Mouse (Mus musculus) spleen, adult 2 months (tissue): ENCODE results near the gene H2-Q6. TPM values are rescaled to one million over a fixed set of nuclear protein-coding genes. Genes with fewer than 3 reads are reported as not detected.
A peak's percentile ranks its signal among the peaks of the same experiment; 100 is the strongest.
"Not testable (repeated sequence)": the region's sequence is repeated elsewhere in the genome, so short reads cannot be mapped to it uniquely, and the experiment has no call there.

Experiments used
- DNase-seq, 2 experiments: peaks; one replicate each; pipeline versions ENCODE4 v3.0.0 to v3.0.0-alpha.2; 2012 to 2021; ENCODE audit warnings: low spot score in 2 of 2, low read depth in 1 of 2
- H3K27ac ChIP-seq: fragments of 200-500 bp; 2 replicates; pipeline ENCODE4 v1.5.1; 2012; ENCODE audit warnings: low read length, inconsistent platforms; ENCODE audit not compliant: insufficient read depth
- H3K27me3 ChIP-seq: fragments of 200-500 bp; 2 replicates; pipeline ENCODE4 v1.6.1; 2012; ENCODE audit warnings: mild to moderate bottlenecking, moderate library complexity, low read length, inconsistent platforms; ENCODE audit not compliant: control insufficient read depth, insufficient read depth
- H3K36me3 ChIP-seq: fragments of 200-500 bp; 2 replicates; pipeline ENCODE4 v1.6.1; 2012; ENCODE audit warnings: mild to moderate bottlenecking, low read length, inconsistent platforms; ENCODE audit not compliant: control insufficient read depth, insufficient read depth
- H3K4me1 ChIP-seq: fragments of 200-500 bp; 2 replicates; pipeline ENCODE4 v1.6.1; 2011; ENCODE audit warnings: inconsistent platforms; ENCODE audit not compliant: control insufficient read depth, insufficient read depth, insufficient read length
- H3K4me3 ChIP-seq: fragments of 200-500 bp; 2 replicates; pipeline ENCODE4 v1.5.1; 2011; ENCODE audit warnings: mild to moderate bottlenecking, inconsistent platforms; ENCODE audit not compliant: insufficient read depth, insufficient read length; ENCODE audit errors: extremely low read depth
- CTCF ChIP-seq: fragments of 200-500 bp; IDR thresholded peaks from 2 replicates; pipeline ENCODE4 v1.5.1; 2011; ENCODE audit warnings: mild to moderate bottlenecking, inconsistent platforms; ENCODE audit not compliant: insufficient read depth, insufficient read length, insufficient replicate concordance; ENCODE audit errors: extremely low read depth
- POLR2A ChIP-seq: fragments of 200-500 bp; IDR thresholded peaks from 2 replicates; pipeline ENCODE4 v1.6.1; 2011; ENCODE audit warnings: low read depth, low read length, inconsistent platforms
- WGBS: fragments of 180-500 bp; shearing (Covaris S2); methylation state at CpG from one replicate; pipeline ENCODE4 v1.1.7; 2018; 5-methylcytosine and 5-hydroxymethylcytosine counted together
- polyA plus RNA-seq: library from polyadenylated mRNA; depleted of rRNA; stranded (reverse); fragments of >200 nt; gene quantifications from 2 replicates; pipeline ENCODE4 v1.2.3, GENCODE M21; 2012; rRNA removed

The H2-Q6 gene
- polyA plus RNA-seq, 1 experiment = 239 TPM

- H3K36me3 ChIP-seq, DNase-seq, H3K27ac ChIP-seq, H3K4me3 ChIP-seq, H3K4me1 ChIP-seq, H3K27me3 ChIP-seq: not testable (repeated sequence)
- WGBS = 3% methylated on average over 3 of the region's 9 CpGs
These were observed 36.1 kb downstream of the H2-Q6 start for GRCm38 (mm10) chr17:35460513-35461341.

- H3K4me3 ChIP-seq, H3K27ac ChIP-seq, H3K36me3 ChIP-seq, H3K4me1 ChIP-seq: not testable (repeated sequence)
- peaks cover 11% of the 10 kb centered on the region for H3K27me3 ChIP-seq
- 6% methylated on average over 8 of the region's 8 CpGs for WGBS
- peak; percentile 56; the same call in 1 of the 2 replicates for TF ChIP-seq CTCF
- peak in 1 of 2 experiments; percentile 25 for DNase-seq
These were observed 41.0 kb downstream of the H2-Q6 start for GRCm38 (mm10) chr17:35465651-35466050.

DNA sequence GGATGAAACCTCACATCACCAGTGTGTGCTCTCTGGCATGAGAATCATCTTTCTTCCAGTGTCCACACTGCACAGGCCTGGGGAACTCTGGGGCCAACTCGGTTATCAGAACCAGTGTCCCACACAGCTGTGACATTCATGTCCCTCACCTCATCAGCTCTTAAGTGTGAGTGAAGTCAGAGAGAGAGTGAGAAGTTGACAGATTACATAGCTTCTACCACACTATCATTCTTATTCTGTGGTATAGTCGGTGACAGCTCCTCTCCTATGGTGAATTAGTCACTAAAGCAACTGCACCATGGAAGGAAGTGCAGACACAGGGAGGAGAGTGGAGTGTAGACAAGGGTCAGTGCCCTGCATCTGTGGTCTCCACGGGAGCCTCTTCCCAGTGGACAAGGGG is 44.3 kb downstream of the H2-Q6 start:
- WGBS = 39% methylated on average over 3 of the region's 3 CpGs

DNA sequence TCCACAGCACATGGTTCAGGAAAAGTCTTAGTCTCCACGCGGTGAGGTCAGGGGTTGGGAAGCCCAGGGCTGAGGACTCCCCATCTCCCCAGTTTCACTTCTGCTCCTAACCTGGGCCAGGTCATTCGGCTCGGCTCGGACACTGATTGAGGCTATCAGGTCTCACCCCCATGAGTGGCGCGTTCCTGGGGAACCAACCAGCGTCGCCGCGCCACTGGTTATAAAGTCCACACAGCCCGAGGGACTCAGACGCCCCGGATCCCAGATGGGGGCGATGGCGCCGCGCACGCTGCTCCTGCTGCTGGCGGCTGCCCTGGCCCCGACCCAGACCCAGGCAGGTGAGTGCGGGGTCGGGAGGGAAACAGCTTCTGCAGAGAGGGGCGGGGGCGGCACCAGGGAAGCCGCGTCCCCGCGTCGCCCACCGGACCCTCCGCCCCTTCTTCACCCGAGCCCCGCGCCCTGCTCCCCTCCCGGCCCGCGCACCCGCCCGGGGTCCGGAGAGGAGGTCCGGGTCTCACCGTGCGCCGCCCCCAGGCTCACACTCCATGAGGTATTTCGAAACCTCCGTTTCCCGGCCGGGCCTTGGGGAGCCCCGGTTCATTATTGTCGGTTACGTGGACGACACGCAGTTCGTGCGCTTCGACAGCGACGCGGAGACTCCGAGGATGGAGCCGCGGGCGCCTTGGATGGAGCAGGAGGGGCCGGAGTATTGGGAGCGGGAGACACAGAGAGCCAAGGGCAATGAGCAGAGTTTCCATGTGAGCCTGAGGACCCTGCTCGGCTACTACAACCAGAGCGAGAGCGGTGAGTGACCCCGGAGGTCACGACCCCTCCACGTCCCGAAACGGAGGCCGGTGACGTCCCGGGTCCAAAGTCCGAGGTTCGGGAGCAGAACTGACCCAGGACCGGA is 45.4 kb downstream of the H2-Q6 start, which contains the start of gene H2-Q10:
TSS of gene H2-Q10 (plus strand) at position 248 of the 910 bp plus-strand sequence.
- no peaks in the 10 kb centered on the region for H3K36me3 ChIP-seq
- H3K27me3 ChIP-seq = peaks cover 13% of the 10 kb centered on the region
- peaks cover 6% of the 10 kb centered on the region; the same call in 1 of the 2 replicates for H3K4me1 ChIP-seq
- TF ChIP-seq CTCF (no peak), POLR2A (no peak)
- WGBS = 8% methylated on average over 80 of the region's 80 CpGs
- H3K27ac ChIP-seq = no peak within 1 kb of the TSS
- H3K4me3 ChIP-seq = peak within 1 kb of the TSS; percentile 35; the same call in 1 of the 2 replicates
- no peak for DNase-seq

More for the DNA sequence above, 44.3 kb downstream of the H2-Q6 start:
- not testable (repeated sequence) for H3K4me1 ChIP-seq, H3K27ac ChIP-seq, H3K36me3 ChIP-seq, H3K4me3 ChIP-seq, DNase-seq
- peaks cover 13% of the 10 kb centered on the region for H3K27me3 ChIP-seq

Other genes starting within 250 kb of the H2-Q6 start
- gene Aif1, start 248.8 kb upstream of the H2-Q6 start, polyA plus RNA-seq = 8.3 and 10.2 TPM in 2 replicates
- gene Lst1, start 236.4 kb upstream of the H2-Q6 start, polyA plus RNA-seq = 109 and 112 TPM in 2 replicates
- 531 and 756 TPM in 2 replicates for gene Ltb, start 230.4 kb upstream of the H2-Q6 start, polyA plus RNA-seq
- gene Tnf, start 222.8 kb upstream of the H2-Q6 start, polyA plus RNA-seq = 7.5 and 13.2 TPM in 2 replicates
- gene Lta, start 219.5 kb upstream of the H2-Q6 start, polyA plus RNA-seq = 24.8 and 26.8 TPM in 2 replicates
- gene Gm16181, start 204.0 kb upstream of the H2-Q6 start, polyA plus RNA-seq = 0.34 TPM in 1 of 2 replicates, not detected in the other
- 5.0 TPM in 2 replicates for gene Atp6v1g2, start 191.2 kb upstream of the H2-Q6 start, polyA plus RNA-seq
- 16.9 and 29.1 TPM in 2 replicates for gene Nfkbil1, start 189.1 kb upstream of the H2-Q6 start, polyA plus RNA-seq
- gene Ddx39b, start 183.1 kb upstream of the H2-Q6 start, polyA plus RNA-seq = 284 and 323 TPM in 2 replicates
- gene H2-D1, start 162.1 kb upstream of the H2-Q6 start, polyA plus RNA-seq = 1,148 and 1,488 TPM in 2 replicates
- gene H2-Q1, start 104.4 kb upstream of the H2-Q6 start, polyA plus RNA-seq = not detected in 2 replicates
- 0.48 and 0.58 TPM in 2 replicates for gene H2-Q2, start 82.6 kb upstream of the H2-Q6 start, polyA plus RNA-seq
- 249 and 304 TPM in 2 replicates for gene H2-Q4, start 45.2 kb upstream of the H2-Q6 start, polyA plus RNA-seq
- 667 and 745 TPM in 2 replicates for gene H2-Q7, start 14.3 kb downstream of the H2-Q6 start, polyA plus RNA-seq
- gene H2-Q10, start 45.2 kb downstream of the H2-Q6 start, polyA plus RNA-seq = 7.7 and 11.0 TPM in 2 replicates
- not detected in 2 replicates for gene Pou5f1, start 81.2 kb downstream of the H2-Q6 start, polyA plus RNA-seq
- gene Tcf19, start 92.0 kb downstream of the H2-Q6 start, polyA plus RNA-seq = 9.6 and 13.5 TPM in 2 replicates
- 4.2 and 4.4 TPM in 2 replicates for gene Cchcr1, start 92.2 kb downstream of the H2-Q6 start, polyA plus RNA-seq
- 0.09 TPM in 1 of 2 replicates, not detected in the other for gene Psors1c2, start 108.4 kb downstream of the H2-Q6 start, polyA plus RNA-seq
- 0.13 and 0.18 TPM in 2 replicates for gene Cdsn, start 127.3 kb downstream of the H2-Q6 start, polyA plus RNA-seq
- not detected in 2 replicates for gene 2300002M23Rik, start 142.6 kb downstream of the H2-Q6 start, polyA plus RNA-seq
- not detected in 2 replicates for gene Sfta2, start 176.7 kb downstream of the H2-Q6 start, polyA plus RNA-seq
- gene Gm9573, start 201.8 kb downstream of the H2-Q6 start, polyA plus RNA-seq = not detected in 2 replicates
- not detected in 2 replicates for gene Mucl3, start 218.8 kb downstream of the H2-Q6 start, polyA plus RNA-seq
- 28.9 and 37.3 TPM in 2 replicates for gene Vars2, start 242.7 kb downstream of the H2-Q6 start, polyA plus RNA-seq
- 21.7 and 23.5 TPM in 2 replicates for gene Gtf2h4, start 248.9 kb downstream of the H2-Q6 start, polyA plus RNA-seq